Mouse (Mus musculus) effector memory CD4-positive, alpha-beta T cell, adult 5 months (primary cell): ENCODE results near the gene Cypt4. TPM values are rescaled to one million over a fixed set of nuclear protein-coding genes. Genes with fewer than 3 reads are reported as not detected.

Source experiments
- polyA plus RNA-seq: library from polyadenylated mRNA; unstranded; fragments of 100-300 nt; shearing (Covaris generic); gene quantifications from one replicate; pipeline ENCODE4 v1.2.1, GENCODE M21; 2017

The Cypt4 gene
- not detected for polyA plus RNA-seq

GRCm38 (mm10) chr9:24624896-24625295 lies at the start of gene Cypt4:
Cypt4 (plus strand) TSS chr9:24625196.

Other genes with a start within 250 kb of the Cypt4 start
- gene Dpy19l1, start 122.1 kb upstream of the Cypt4 start, polyA plus RNA-seq, result 22.2 TPM
- gene Dpy19l2, start 71.1 kb downstream of the Cypt4 start, polyA plus RNA-seq, result not detected
- not detected for gene Tbx20, start 149.1 kb downstream of the Cypt4 start, polyA plus RNA-seq